Mouse (Mus musculus): Measurements from ENCODE around the gene Rapgef2. TPM values are rescaled to one million over a fixed set of nuclear protein-coding genes. Genes with fewer than 3 reads are reported as not detected.

Rapgef2 gene
- polyA plus RNA-seq, 1 experiment from 2014 or later, result 9.7 TPM

DNA sequence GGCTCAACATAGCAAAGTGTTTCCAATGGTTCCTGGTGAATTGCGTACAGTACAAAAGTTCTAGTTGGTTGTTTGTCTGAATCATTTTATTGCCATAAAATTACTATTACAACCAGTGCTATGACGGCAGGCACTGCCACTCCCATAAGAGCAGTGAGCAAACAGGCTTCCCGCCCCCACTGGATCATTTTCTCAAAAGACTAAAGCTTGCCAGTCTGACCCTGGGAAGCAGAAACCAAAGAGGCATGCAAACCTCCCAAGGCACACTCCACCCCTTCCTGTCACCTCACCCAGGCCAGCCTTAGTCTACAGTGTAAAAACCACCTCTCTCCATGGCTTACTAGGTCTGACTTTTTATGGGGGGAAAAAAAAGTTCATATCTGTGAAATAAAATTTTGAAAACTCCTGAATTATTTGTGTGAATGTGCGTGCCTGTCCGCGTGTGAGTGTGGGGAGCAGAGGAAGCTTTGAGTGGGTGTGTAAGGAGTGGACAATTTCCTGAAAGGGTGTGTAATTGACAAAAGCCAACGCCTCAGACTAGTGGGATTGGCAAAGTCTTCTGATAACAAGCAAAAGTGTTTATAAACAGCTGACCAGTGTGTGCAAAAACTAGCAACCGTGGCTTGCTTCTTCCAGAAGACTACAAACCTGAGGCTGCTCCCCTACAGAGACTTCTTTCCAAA lies 92.1 kb downstream of the Rapgef2 start:
- no peak overlapping the region for H3K9ac ChIP-seq (ENCODE audit: low read length)
- no peaks in the 10 kb centered on the region for H3K9me3 ChIP-seq (replicated peaks; ENCODE audit: control insufficient read depth, low read length)
- DNase-seq (ENCODE audit: low spot score) (no peak), ATAC-seq (no peak)
- H3K27ac ChIP-seq (ENCODE audit: low read depth, low read length), result no peak overlapping the region
- no peaks in the 10 kb centered on the region for H3K36me3 ChIP-seq (ENCODE audit: control insufficient read depth, insufficient read depth, low read length)
- no peak overlapping the region for H3K4me2 ChIP-seq (ENCODE audit: low read length)
- peaks cover 7% of the 10 kb centered on the region; the same call in 1 of the 2 replicates for H3K4me1 ChIP-seq (ENCODE audit: control insufficient read depth, insufficient read depth, low read length)
- 92% methylated on average over 8 of the region's 8 CpGs for WGBS
- no peaks in the 10 kb centered on the region for H3K27me3 ChIP-seq (replicated peaks; ENCODE audit: control insufficient read depth, insufficient read depth, low read length)
- no peak overlapping the region for H3K4me3 ChIP-seq (ENCODE audit: low read depth, low read length)

DNA sequence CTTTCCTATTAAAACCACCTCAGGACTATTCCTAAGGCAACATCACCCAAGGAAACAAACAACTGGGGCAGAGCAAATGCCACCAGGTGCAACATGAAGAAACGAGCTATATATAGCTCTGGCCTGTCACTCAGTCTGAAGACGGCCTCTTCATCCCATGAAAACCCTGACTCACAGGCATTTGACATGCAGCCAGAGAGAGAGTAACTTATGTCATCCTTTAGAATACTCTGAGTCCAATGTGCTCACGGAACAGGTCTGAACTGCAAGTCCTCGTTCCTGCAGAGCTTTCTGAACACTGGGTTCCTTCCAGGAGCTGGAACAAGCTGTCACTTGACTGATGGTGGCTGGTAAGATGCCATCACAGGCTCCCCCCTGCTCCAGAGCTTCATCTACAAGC lies 93.3 kb downstream of the Rapgef2 start:
- Histone ChIP-seq H3K9ac (ENCODE audit: low read length) (no peak overlapping the region), H3K4me1 (ENCODE audit: control insufficient read depth, insufficient read depth, low read length) (peaks cover 7% of the 10 kb centered on the region; the same call in 1 of the 2 replicates), H3K27me3 (replicated peaks; ENCODE audit: control insufficient read depth, insufficient read depth, low read length) (no peaks in the 10 kb centered on the region), H3K4me3 (ENCODE audit: low read depth, low read length) (no peak overlapping the region), H3K4me2 (ENCODE audit: low read length) (no peak overlapping the region), H3K27ac (ENCODE audit: low read depth, low read length) (no peak overlapping the region), H3K36me3 (ENCODE audit: control insufficient read depth, insufficient read depth, low read length) (no peaks in the 10 kb centered on the region), H3K9me3 (replicated peaks; ENCODE audit: control insufficient read depth, low read length) (no peaks in the 10 kb centered on the region)
- ATAC-seq (no peak), DNase-seq (ENCODE audit: low spot score) (peak; percentile 49)
- 49% methylated on average over 4 of the region's 4 CpGs for WGBS

DNA sequence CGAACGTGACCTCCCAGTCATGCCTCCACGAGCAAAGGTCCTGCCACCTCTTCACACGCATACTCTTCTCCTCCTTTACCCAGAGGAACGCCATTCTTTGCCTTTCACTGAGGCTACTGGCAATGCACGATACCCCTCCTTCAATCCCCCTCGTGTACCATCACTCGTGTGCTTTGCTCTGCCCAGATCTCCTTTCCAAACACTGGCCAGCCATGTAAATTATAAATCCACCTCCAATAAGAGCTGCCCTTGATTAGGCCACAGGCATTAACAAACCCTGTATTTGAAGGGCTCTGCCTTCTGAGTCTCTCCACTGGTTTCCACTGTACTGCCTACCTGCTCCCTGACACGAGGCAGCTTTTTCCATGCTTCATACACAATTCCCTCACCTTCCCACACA lies 94.3 kb downstream of the Rapgef2 start:
- Histone ChIP-seq H3K4me2 (ENCODE audit: low read length) (no peak overlapping the region), H3K9me3 (replicated peaks; ENCODE audit: control insufficient read depth, low read length) (no peaks in the 10 kb centered on the region), H3K4me3 (ENCODE audit: low read depth, low read length) (no peak overlapping the region), H3K27ac (ENCODE audit: low read depth, low read length) (no peak overlapping the region), H3K9ac (ENCODE audit: low read length) (no peak overlapping the region), H3K36me3 (ENCODE audit: control insufficient read depth, insufficient read depth, low read length) (no peaks in the 10 kb centered on the region), H3K27me3 (replicated peaks; ENCODE audit: control insufficient read depth, insufficient read depth, low read length) (no peaks in the 10 kb centered on the region), H3K4me1 (ENCODE audit: control insufficient read depth, insufficient read depth, low read length) (peaks cover 7% of the 10 kb centered on the region; the same call in 1 of the 2 replicates)
- ATAC-seq, result no peak
- no peak for DNase-seq (ENCODE audit: low spot score)
- WGBS, result 80% methylated on average over 9 of the region's 9 CpGs

DNA sequence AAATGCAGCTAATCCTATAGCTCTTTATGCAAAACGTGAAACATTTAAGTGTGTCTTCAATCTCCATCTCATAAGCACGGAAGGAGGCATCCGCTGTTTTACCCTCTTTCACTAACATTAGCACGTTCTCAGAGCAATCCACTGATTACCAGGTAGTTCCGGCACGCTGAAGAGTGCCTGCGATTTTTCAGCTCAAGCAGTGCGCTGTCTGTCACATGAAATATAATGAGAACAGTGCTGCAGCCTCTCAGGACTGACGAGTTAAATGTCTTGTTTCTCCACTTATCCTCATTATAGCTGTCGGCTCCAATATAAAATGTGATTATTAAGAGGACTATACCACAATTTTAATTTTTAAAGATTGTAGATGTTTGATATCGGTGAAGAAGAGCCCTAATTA lies 94.8 kb downstream of the Rapgef2 start:
- H3K27ac ChIP-seq (ENCODE audit: low read depth, low read length), result no peak overlapping the region
- ATAC-seq, result no peak
- H3K9me3 ChIP-seq (replicated peaks; ENCODE audit: control insufficient read depth, low read length), result no peaks in the 10 kb centered on the region
- WGBS, result 72% methylated on average over 11 of the region's 11 CpGs
- H3K4me1 ChIP-seq (ENCODE audit: control insufficient read depth, insufficient read depth, low read length), result peaks cover 7% of the 10 kb centered on the region; the same call in 1 of the 2 replicates
- no peaks in the 10 kb centered on the region for H3K36me3 ChIP-seq (ENCODE audit: control insufficient read depth, insufficient read depth, low read length)
- no peak for DNase-seq (ENCODE audit: low spot score)
- no peaks in the 10 kb centered on the region for H3K27me3 ChIP-seq (replicated peaks; ENCODE audit: control insufficient read depth, insufficient read depth, low read length)
- H3K4me3 ChIP-seq (ENCODE audit: low read depth, low read length), result no peak overlapping the region
- H3K9ac ChIP-seq (ENCODE audit: low read length), result no peak overlapping the region
- H3K4me2 ChIP-seq (ENCODE audit: low read length), result no peak overlapping the region

DNA sequence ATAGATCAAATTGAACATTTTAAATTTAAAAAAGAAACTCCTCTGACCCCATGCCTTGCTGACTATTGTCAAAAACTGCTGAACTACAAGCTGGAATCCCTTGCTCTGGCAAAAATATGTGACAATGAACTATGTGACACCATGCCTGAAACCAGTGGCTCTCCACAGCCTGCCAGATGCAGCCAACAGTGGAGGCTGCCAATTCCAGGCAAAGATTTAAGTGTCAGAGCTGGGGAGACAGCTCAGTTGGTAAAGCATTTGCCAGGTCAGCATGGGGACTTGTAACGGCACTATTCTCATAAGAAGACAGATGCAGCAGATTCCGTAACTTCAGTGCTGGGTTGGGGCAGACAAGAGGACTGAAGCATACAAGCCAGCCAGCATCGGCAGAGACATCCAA lies 95.9 kb downstream of the Rapgef2 start:
- Histone ChIP-seq H3K4me1 (ENCODE audit: control insufficient read depth, insufficient read depth, low read length) (peaks cover 7% of the 10 kb centered on the region; the same call in 1 of the 2 replicates), H3K9ac (ENCODE audit: low read length) (no peak overlapping the region), H3K4me3 (ENCODE audit: low read depth, low read length) (no peak overlapping the region), H3K9me3 (replicated peaks; ENCODE audit: control insufficient read depth, low read length) (no peaks in the 10 kb centered on the region), H3K27ac (ENCODE audit: low read depth, low read length) (no peak overlapping the region), H3K4me2 (ENCODE audit: low read length) (no peak overlapping the region), H3K27me3 (replicated peaks; ENCODE audit: control insufficient read depth, insufficient read depth, low read length) (no peaks in the 10 kb centered on the region), H3K36me3 (ENCODE audit: control insufficient read depth, insufficient read depth, low read length) (no peaks in the 10 kb centered on the region)
- no peak for ATAC-seq
- no peak for DNase-seq (ENCODE audit: low spot score)
- WGBS, result 75% methylated on average over 3 of the region's 3 CpGs

DNA sequence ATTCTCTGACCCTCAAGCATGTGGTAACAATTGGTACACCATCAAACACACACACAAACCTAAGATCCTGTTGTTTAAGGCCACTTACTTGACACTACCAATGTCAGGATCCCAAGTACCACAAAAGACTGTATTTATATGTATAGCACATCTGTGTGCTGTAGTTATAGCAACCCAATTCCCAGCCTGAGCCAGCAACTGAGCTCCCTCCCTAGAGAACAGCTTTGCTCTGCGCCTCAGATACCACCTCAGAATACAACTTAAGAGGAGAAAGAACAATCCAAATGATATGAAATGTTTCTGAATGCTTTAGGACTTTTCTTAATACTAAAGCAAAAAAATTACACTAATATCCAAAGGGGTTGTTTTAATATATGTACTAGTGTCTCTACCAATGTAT lies 98.4 kb downstream of the Rapgef2 start:
- H3K9ac ChIP-seq (ENCODE audit: low read length), result no peak overlapping the region

DNA sequence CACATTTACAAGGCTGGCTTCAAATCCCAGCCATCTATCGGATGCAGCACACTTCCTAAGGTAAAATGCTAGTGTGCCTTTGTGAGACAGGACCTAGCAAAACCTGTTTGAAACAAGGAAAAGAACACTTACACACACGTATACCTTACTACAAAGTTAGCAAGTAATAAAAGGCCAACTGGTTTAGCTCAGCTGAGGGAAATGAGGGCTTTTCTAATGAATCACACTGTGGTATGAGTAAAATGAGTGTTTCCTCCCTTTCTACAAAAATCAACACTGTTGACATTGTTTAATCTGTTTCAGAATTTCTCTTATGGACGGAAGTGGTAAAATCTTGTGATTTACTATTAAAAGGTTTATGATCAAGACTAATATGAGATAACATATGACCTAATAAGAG lies 104.0 kb downstream of the Rapgef2 start:
- Histone ChIP-seq H3K4me3 (ENCODE audit: low read depth, low read length) (no peak overlapping the region), H3K27me3 (replicated peaks; ENCODE audit: control insufficient read depth, insufficient read depth, low read length) (no peaks in the 10 kb centered on the region)
- 82% methylated on average over 3 of the region's 3 CpGs for WGBS

More for the DNA sequence above, 98.4 kb downstream of the Rapgef2 start:
- Histone ChIP-seq H3K36me3 (ENCODE audit: control insufficient read depth, insufficient read depth, low read length) (no peaks in the 10 kb centered on the region), H3K27me3 (replicated peaks; ENCODE audit: control insufficient read depth, insufficient read depth, low read length) (no peaks in the 10 kb centered on the region), H3K27ac (ENCODE audit: low read depth, low read length) (no peak overlapping the region), H3K9me3 (replicated peaks; ENCODE audit: control insufficient read depth, low read length) (no peaks in the 10 kb centered on the region), H3K4me1 (ENCODE audit: control insufficient read depth, insufficient read depth, low read length) (peaks cover 4% of the 10 kb centered on the region; the same call in 1 of the 2 replicates), H3K4me3 (ENCODE audit: low read depth, low read length) (no peak overlapping the region), H3K4me2 (ENCODE audit: low read length) (no peak overlapping the region)
- ATAC-seq (no peak), DNase-seq (ENCODE audit: low spot score) (no peak)
- 84% methylated on average over 1 of the region's 1 CpGs for WGBS

DNA sequence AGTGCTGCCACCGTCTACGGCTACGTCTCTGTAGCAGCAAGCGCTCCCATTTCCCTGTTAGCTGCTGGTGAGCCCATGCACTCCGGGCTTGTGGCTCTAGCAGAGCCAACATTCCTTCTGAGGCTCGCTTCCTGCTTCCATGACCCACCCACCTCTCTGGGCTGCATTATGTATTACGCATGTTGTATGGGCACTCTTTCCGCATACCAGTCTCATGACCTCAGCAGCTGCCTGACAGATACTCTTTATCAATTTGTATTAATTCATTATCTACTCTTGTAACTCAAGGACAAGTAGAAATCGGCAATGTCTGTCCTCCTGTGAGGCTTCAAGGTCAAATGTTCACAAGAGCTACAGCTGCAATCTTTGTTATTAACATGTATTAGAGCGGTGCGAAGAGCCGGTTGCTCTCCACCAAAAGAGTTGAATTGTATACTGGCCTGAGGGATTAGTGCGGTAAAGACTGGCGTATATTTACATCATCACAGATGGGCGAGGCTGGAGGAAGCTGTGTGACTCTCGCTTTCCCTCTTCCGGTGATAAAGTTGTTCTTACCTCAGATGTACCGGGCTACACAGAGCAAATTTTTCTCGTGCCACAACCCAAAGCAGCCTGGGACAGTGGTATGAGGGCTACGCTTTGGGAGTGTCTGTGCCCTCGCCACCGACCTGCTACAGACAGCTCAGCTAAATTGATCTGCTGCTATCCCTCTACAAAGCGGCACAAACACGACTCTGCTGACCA lies 104.9 kb downstream of the Rapgef2 start:
- H3K4me3 ChIP-seq (ENCODE audit: low read depth, low read length), result no peak overlapping the region
- WGBS, result 65% methylated on average over 24 of the region's 24 CpGs
- ATAC-seq (peak; percentile 37), DNase-seq (ENCODE audit: low spot score) (no peak)
- no peak overlapping the region for H3K4me2 ChIP-seq (ENCODE audit: low read length)
- no peaks in the 10 kb centered on the region for H3K9me3 ChIP-seq (replicated peaks; ENCODE audit: control insufficient read depth, low read length)
- H3K36me3 ChIP-seq (ENCODE audit: control insufficient read depth, insufficient read depth, low read length), result no peaks in the 10 kb centered on the region
- peaks cover 9% of the 10 kb centered on the region; the same call in 1 of the 2 replicates for H3K4me1 ChIP-seq (ENCODE audit: control insufficient read depth, insufficient read depth, low read length)
- H3K27ac ChIP-seq (ENCODE audit: low read depth, low read length), result no peak overlapping the region
- H3K27me3 ChIP-seq (replicated peaks; ENCODE audit: control insufficient read depth, insufficient read depth, low read length), result no peaks in the 10 kb centered on the region
- no peak overlapping the region for H3K9ac ChIP-seq (ENCODE audit: low read length)

More for the DNA sequence above, 104.0 kb downstream of the Rapgef2 start:
- Histone ChIP-seq H3K9me3 (replicated peaks; ENCODE audit: control insufficient read depth, low read length) (no peaks in the 10 kb centered on the region), H3K9ac (ENCODE audit: low read length) (no peak overlapping the region), H3K27ac (ENCODE audit: low read depth, low read length) (no peak overlapping the region), H3K36me3 (ENCODE audit: control insufficient read depth, insufficient read depth, low read length) (no peaks in the 10 kb centered on the region), H3K4me1 (ENCODE audit: control insufficient read depth, insufficient read depth, low read length) (peaks cover 9% of the 10 kb centered on the region; the same call in 1 of the 2 replicates), H3K4me2 (ENCODE audit: low read length) (no peak overlapping the region)
- ATAC-seq (no peak), DNase-seq (ENCODE audit: low spot score) (no peak)

DNA sequence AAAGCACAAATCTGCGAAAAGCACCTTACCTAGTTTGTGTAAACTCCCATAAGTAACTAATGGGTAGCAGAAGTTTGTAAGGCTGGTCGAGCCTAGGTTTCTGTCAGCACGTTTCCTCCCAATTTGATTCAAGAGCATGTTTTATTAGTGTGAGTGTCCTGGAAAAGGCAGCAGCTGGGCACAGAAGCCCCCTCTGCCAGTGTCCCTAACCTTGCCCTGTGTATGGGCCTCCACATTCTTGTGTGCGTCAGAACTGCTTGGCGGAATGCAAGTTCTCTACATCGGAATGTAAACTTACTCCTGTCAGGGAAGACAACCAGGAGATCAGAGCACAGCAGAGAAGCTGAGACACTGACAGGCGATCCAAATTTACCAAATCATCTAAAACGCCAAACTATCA lies 106.2 kb downstream of the Rapgef2 start:
- H3K4me1 ChIP-seq (ENCODE audit: control insufficient read depth, insufficient read depth, low read length), result peaks cover 9% of the 10 kb centered on the region; the same call in 1 of the 2 replicates
- H3K4me3 ChIP-seq (ENCODE audit: low read depth, low read length), result no peak overlapping the region
- H3K27ac ChIP-seq (ENCODE audit: low read depth, low read length), result no peak overlapping the region
- WGBS, result 75% methylated on average over 8 of the region's 8 CpGs
- H3K27me3 ChIP-seq (replicated peaks; ENCODE audit: control insufficient read depth, insufficient read depth, low read length), result no peaks in the 10 kb centered on the region
- H3K9ac ChIP-seq (ENCODE audit: low read length), result no peak overlapping the region
- no peak for ATAC-seq
- H3K9me3 ChIP-seq (replicated peaks; ENCODE audit: control insufficient read depth, low read length), result no peaks in the 10 kb centered on the region
- no peaks in the 10 kb centered on the region for H3K36me3 ChIP-seq (ENCODE audit: control insufficient read depth, insufficient read depth, low read length)
- H3K4me2 ChIP-seq (ENCODE audit: low read length), result no peak overlapping the region
- DNase-seq (ENCODE audit: low spot score), result no peak

All from forebrain, embryonic 14.5 days (tissue).